Mouse (Mus musculus): ENCODE data around the gene Cdiptos. TPM values are rescaled to one million over a fixed set of nuclear protein-coding genes. Genes with fewer than 3 reads are reported as not detected.
A peak's percentile ranks its signal among the peaks of the same experiment; 100 is the strongest.

Gene Cdiptos
- polyA plus RNA-seq, 1 experiment from 2014 or later, result 2.1 TPM

DNA sequence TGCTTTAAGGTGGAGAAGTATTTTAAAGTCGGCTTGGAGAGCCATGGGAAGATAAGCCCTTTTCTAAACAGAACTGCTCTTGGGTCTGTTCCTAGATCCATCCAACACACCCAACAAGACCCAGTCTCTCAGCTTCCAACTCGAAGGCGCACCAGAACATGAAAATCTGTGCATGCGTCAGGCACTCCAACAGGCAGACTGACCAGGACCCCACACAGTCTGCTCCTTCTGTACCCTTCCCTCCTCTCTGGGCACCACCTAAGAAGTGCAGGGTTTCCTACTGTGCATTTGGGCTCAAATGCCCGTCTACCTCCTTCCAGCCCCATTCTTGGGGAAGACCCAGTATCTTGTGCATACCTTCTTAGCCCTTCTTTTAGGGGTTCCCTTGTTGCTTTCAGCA, 44.6 kb upstream of the Cdiptos start:
- H3K9me3 ChIP-seq (replicated peaks; ENCODE audit: control insufficient read depth, low read length), result no peaks in the 10 kb centered on the region
- H3K4me2 ChIP-seq (ENCODE audit: low read depth, low read length), result peak overlapping the region; percentile 84
- no peak for ATAC-seq (ENCODE audit: insufficient read depth, low FRiP score)
- peak overlapping the region; percentile 61 for H3K4me3 ChIP-seq (replicated peaks; ENCODE audit: low read length)
- H3K27me3 ChIP-seq (ENCODE audit: control insufficient read depth, insufficient read depth, low read length), result no peaks in the 10 kb centered on the region
- peaks cover 9% of the 10 kb centered on the region; the same call in 1 of the 2 replicates for H3K36me3 ChIP-seq (ENCODE audit: control insufficient read depth, insufficient read depth, low read length)
- peak overlapping the region; percentile 79 for H3K9ac ChIP-seq (ENCODE audit: low read length)
- peaks cover 72% of the 10 kb centered on the region for H3K4me1 ChIP-seq (ENCODE audit: control insufficient read depth, insufficient read depth, low read length)
- H3K27ac ChIP-seq (ENCODE audit: low read length), result peak overlapping the region; percentile 86
- WGBS, result 25% methylated on average over 5 of the region's 5 CpGs

GRCm38 (mm10) chr7:127020031-127020430, 44.1 kb upstream of the Cdiptos start:
- peak overlapping the region; percentile 61 for H3K4me3 ChIP-seq (replicated peaks; ENCODE audit: low read length)
- H3K4me2 ChIP-seq (ENCODE audit: low read depth, low read length), result peak overlapping the region; percentile 84
- peak overlapping the region; percentile 79 for H3K9ac ChIP-seq (ENCODE audit: low read length)
- H3K4me1 ChIP-seq (ENCODE audit: control insufficient read depth, insufficient read depth, low read length), result peaks cover 76% of the 10 kb centered on the region
- peak overlapping the region; percentile 86 for H3K27ac ChIP-seq (ENCODE audit: low read length)
- ATAC-seq (ENCODE audit: insufficient read depth, low FRiP score), result no peak
- H3K9me3 ChIP-seq (replicated peaks; ENCODE audit: control insufficient read depth, low read length), result no peaks in the 10 kb centered on the region
- H3K36me3 ChIP-seq (ENCODE audit: control insufficient read depth, insufficient read depth, low read length), result peaks cover 14% of the 10 kb centered on the region; the same call in 1 of the 2 replicates
- WGBS, result 41% methylated on average over 3 of the region's 3 CpGs
- no peaks in the 10 kb centered on the region for H3K27me3 ChIP-seq (ENCODE audit: control insufficient read depth, insufficient read depth, low read length)

DNA sequence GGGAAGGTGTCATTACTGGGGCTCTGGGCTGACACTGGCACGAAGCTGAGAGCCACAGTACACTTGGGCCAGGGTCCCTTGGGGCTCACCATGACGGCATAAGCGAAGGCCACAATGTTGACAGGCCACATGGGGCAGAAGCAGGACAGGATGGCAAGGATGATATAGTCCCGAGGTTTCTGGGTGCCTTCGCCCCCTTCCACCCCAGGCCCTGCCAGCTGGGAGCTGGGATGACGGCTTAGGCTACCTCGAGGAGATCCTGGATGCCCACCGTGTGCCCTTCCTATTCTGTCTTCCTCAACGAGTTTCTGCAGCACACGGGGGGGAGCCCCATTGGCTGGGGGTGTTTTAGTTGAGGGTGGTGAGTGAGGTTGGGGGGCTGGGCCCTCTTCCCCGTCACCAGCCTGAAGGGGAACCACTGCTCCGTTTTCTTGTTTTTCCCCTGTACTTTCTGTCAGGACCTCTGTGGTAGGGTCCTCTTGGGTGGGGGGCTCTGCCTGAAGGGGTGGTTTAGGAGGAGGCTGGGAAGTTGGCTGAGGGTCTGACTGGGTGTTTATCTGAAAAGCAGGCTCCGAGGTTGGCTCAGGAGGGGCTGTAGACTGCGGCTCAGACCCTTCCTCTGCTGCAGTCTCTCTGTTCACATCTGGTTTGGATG, 43.5 kb upstream of the Cdiptos start:
- H3K4me3 ChIP-seq (replicated peaks; ENCODE audit: low read length), result peak overlapping the region; percentile 61
- peak overlapping the region; percentile 86; the same call in 1 of the 2 replicates for H3K27ac ChIP-seq (ENCODE audit: low read length)
- no peak for ATAC-seq (ENCODE audit: insufficient read depth, low FRiP score)
- H3K4me2 ChIP-seq (ENCODE audit: low read depth, low read length), result peak overlapping the region; percentile 84
- peaks cover 15% of the 10 kb centered on the region; the same call in 1 of the 2 replicates for H3K36me3 ChIP-seq (ENCODE audit: control insufficient read depth, insufficient read depth, low read length)
- H3K9me3 ChIP-seq (replicated peaks; ENCODE audit: control insufficient read depth, low read length), result no peaks in the 10 kb centered on the region
- WGBS, result 70% methylated on average over 14 of the region's 14 CpGs
- H3K4me1 ChIP-seq (ENCODE audit: control insufficient read depth, insufficient read depth, low read length), result peaks cover 77% of the 10 kb centered on the region
- no peaks in the 10 kb centered on the region for H3K27me3 ChIP-seq (ENCODE audit: control insufficient read depth, insufficient read depth, low read length)
- H3K9ac ChIP-seq (ENCODE audit: low read length), result peak overlapping the region; percentile 79

- Histone ChIP-seq H3K4me1 (ENCODE audit: control insufficient read depth, insufficient read depth, low read length) (peaks cover 75% of the 10 kb centered on the region), H3K4me3 (replicated peaks; ENCODE audit: low read length) (0 out of 2 replicates have a peak overlapping the region, but pooled peaks have one; percentile 8), H3K27ac (ENCODE audit: low read length) (peak overlapping the region; percentile 66), H3K36me3 (ENCODE audit: control insufficient read depth, insufficient read depth, low read length) (peaks cover 15% of the 10 kb centered on the region; the same call in 1 of the 2 replicates), H3K9me3 (replicated peaks; ENCODE audit: control insufficient read depth, low read length) (no peaks in the 10 kb centered on the region), H3K27me3 (ENCODE audit: control insufficient read depth, insufficient read depth, low read length) (no peaks in the 10 kb centered on the region), H3K4me2 (ENCODE audit: low read depth, low read length) (peak overlapping the region; percentile 84), H3K9ac (ENCODE audit: low read length) (peak overlapping the region; percentile 65)
- WGBS, result 70% methylated on average over 15 of the region's 15 CpGs
- ATAC-seq (ENCODE audit: insufficient read depth, low FRiP score), result no peak
Observed at GRCm38 (mm10) chr7:127018416-127019305, 42.8 kb upstream of the Cdiptos start.

DNA sequence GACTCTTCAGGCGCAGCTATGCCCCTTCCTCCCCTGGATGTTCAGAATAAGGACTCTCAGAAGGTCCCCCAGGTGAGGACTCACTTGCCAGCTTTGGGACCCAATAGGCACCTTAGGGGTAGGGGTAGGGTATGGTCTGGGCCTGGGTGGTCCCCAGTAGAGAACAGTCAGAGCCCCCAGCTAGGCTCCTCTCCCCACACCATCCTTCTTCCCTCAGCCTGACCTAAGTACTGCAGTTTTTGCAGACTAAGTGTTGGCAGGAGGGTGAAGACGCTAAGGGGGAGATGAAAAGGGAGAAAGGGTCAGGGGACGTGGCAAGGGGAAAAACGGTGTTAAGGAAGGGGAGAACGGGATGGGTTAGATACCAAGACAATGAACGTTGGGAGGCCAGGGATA, 42.0 kb upstream of the Cdiptos start:
- peaks cover 70% of the 10 kb centered on the region for H3K4me1 ChIP-seq (ENCODE audit: control insufficient read depth, insufficient read depth, low read length)
- H3K9ac ChIP-seq (ENCODE audit: low read length), result peak overlapping the region; percentile 65
- peak overlapping the region; percentile 8 for H3K4me3 ChIP-seq (replicated peaks; ENCODE audit: low read length)
- no peaks in the 10 kb centered on the region for H3K27me3 ChIP-seq (ENCODE audit: control insufficient read depth, insufficient read depth, low read length)
- WGBS, result 35% methylated on average over 6 of the region's 6 CpGs
- peaks cover 10% of the 10 kb centered on the region; the same call in 1 of the 2 replicates for H3K36me3 ChIP-seq (ENCODE audit: control insufficient read depth, insufficient read depth, low read length)
- peak overlapping the region; percentile 66 for H3K27ac ChIP-seq (ENCODE audit: low read length)
- no peak for ATAC-seq (ENCODE audit: insufficient read depth, low FRiP score)
- peak overlapping the region; percentile 84 for H3K4me2 ChIP-seq (ENCODE audit: low read depth, low read length)
- no peaks in the 10 kb centered on the region for H3K9me3 ChIP-seq (replicated peaks; ENCODE audit: control insufficient read depth, low read length)

GRCm38 (mm10) chr7:127016971-127017949, 41.4 kb upstream of the Cdiptos start, which contains the start of gene Pagr1a:
Gene Pagr1a (minus strand): TSS chr7:127017352.
- peak within 1 kb of the TSS; percentile 91 for H3K9ac ChIP-seq (ENCODE audit: low read length)

DNA sequence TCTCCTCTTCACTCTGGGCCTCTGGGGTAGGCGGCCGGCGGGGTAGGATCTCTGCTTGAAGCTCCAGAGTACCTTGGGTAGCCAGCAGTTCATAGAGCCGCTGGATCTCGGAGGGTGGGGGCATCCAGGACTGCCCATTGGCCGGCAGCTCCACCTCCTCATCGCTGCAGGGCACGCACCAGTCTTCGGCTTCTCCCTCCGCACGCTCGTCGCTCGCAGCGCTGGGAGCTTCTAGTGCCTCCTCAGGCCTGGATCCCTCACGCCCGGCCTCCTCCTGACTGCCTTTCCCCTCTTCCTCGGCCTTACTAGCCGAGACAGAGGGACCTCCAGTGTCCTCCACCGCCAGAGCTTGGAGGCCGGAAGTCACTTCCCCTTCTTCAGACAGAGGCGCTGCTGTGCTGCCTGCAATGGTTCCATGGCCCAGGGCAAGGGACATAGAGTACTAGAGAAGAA, 40.6 kb upstream of the Cdiptos start:
- peaks cover 8% of the 10 kb centered on the region; the same call in 1 of the 2 replicates for H3K36me3 ChIP-seq (ENCODE audit: control insufficient read depth, insufficient read depth, low read length)
- ATAC-seq (ENCODE audit: insufficient read depth, low FRiP score), result peak; percentile 48
- peak overlapping the region; percentile 63 for H3K4me3 ChIP-seq (replicated peaks; ENCODE audit: low read length)
- WGBS, result under 1% methylated on average over 22 of the region's 22 CpGs
- no peaks in the 10 kb centered on the region for H3K27me3 ChIP-seq (ENCODE audit: control insufficient read depth, insufficient read depth, low read length)
- no peaks in the 10 kb centered on the region for H3K9me3 ChIP-seq (replicated peaks; ENCODE audit: control insufficient read depth, low read length)
- peaks cover 58% of the 10 kb centered on the region for H3K4me1 ChIP-seq (ENCODE audit: control insufficient read depth, insufficient read depth, low read length)
- H3K27ac ChIP-seq (ENCODE audit: low read length), result peak overlapping the region; percentile 98
- H3K9ac ChIP-seq (ENCODE audit: low read length), result peak overlapping the region; percentile 91
- peak overlapping the region; percentile 85 for H3K4me2 ChIP-seq (ENCODE audit: low read depth, low read length)

More at GRCm38 (mm10) chr7:127016971-127017949, 41.4 kb upstream of the Cdiptos start, which contains the start of gene Pagr1a:
- peak within 1 kb of the TSS; percentile 63 for H3K4me3 ChIP-seq (replicated peaks; ENCODE audit: low read length)
- WGBS, result 2% methylated on average over 39 of the region's 39 CpGs
- peaks cover 65% of the 10 kb centered on the region for H3K4me1 ChIP-seq (ENCODE audit: control insufficient read depth, insufficient read depth, low read length)
- H3K36me3 ChIP-seq (ENCODE audit: control insufficient read depth, insufficient read depth, low read length), result peaks cover 8% of the 10 kb centered on the region; the same call in 1 of the 2 replicates
- H3K4me2 ChIP-seq (ENCODE audit: low read depth, low read length), result peak within 1 kb of the TSS; percentile 85
- no peaks in the 10 kb centered on the region for H3K27me3 ChIP-seq (ENCODE audit: control insufficient read depth, insufficient read depth, low read length)
- peak; percentile 88 for ATAC-seq (ENCODE audit: insufficient read depth, low FRiP score)
- peak within 1 kb of the TSS; percentile 98 for H3K27ac ChIP-seq (ENCODE audit: low read length)
- H3K9me3 ChIP-seq (replicated peaks; ENCODE audit: control insufficient read depth, low read length), result no peaks in the 10 kb centered on the region

DNA sequence TGATC, 40.4 kb upstream of the Cdiptos start, which contains the start of gene Pagr1b:
Gene Pagr1b, minus strand, starts transcription at position 4 of the 5 bp plus-strand sequence.
- H3K9ac ChIP-seq (ENCODE audit: low read length), result peak within 1 kb of the TSS; percentile 91
- H3K27ac ChIP-seq (ENCODE audit: low read length), result peak within 1 kb of the TSS; percentile 98
- H3K9me3 ChIP-seq (replicated peaks; ENCODE audit: control insufficient read depth, low read length), result no peaks in the 10 kb centered on the region
- peak within 1 kb of the TSS; percentile 63 for H3K4me3 ChIP-seq (replicated peaks; ENCODE audit: low read length)
- peak within 1 kb of the TSS; percentile 85 for H3K4me2 ChIP-seq (ENCODE audit: low read depth, low read length)
- ATAC-seq (ENCODE audit: insufficient read depth, low FRiP score), result no peak
- peaks cover 8% of the 10 kb centered on the region; the same call in 1 of the 2 replicates for H3K36me3 ChIP-seq (ENCODE audit: control insufficient read depth, insufficient read depth, low read length)
- no peaks in the 10 kb centered on the region for H3K27me3 ChIP-seq (ENCODE audit: control insufficient read depth, insufficient read depth, low read length)
- H3K4me1 ChIP-seq (ENCODE audit: control insufficient read depth, insufficient read depth, low read length), result peaks cover 56% of the 10 kb centered on the region

All from stomach, embryonic 16.5 days (tissue).